Mouse (Mus musculus): Measurements from ENCODE around the gene Vmn1r151. TPM values are rescaled to one million over a fixed set of nuclear protein-coding genes. Genes with fewer than 3 reads are reported as not detected.
"Not testable (repeated sequence)": the region's sequence is repeated elsewhere in the genome, so short reads cannot be mapped to it uniquely, and the experiment has no call there.

Gene Vmn1r151
- polyA plus RNA-seq (2016; fragmentation: Nextera tagmentation; extraction: Ambion mirVana) = not detected in 2 replicates

GRCm38 (mm10) chr7:22499578-22499977, at the start of gene Vmn1r151:
Vmn1r151 (minus strand) TSS chr7:22499678.
- not testable (repeated sequence) for H3K27ac ChIP-seq (replicated peaks); ATAC-seq (ENCODE audit: low FRiP score, low read depth); H3K4me2 ChIP-seq (replicated peaks); H3K36me3 ChIP-seq; H3K9ac ChIP-seq (replicated peaks); H3K27me3 ChIP-seq; H3K4me1 ChIP-seq; H3K9me3 ChIP-seq; H3K4me3 ChIP-seq
- 44% methylated on average over 2 of the region's 3 CpGs for WGBS

- not testable (repeated sequence) for H3K27ac ChIP-seq (replicated peaks); H3K9me3 ChIP-seq; H3K4me3 ChIP-seq; H3K4me2 ChIP-seq (replicated peaks); H3K4me1 ChIP-seq; H3K27me3 ChIP-seq; ATAC-seq (ENCODE audit: low FRiP score, low read depth); H3K36me3 ChIP-seq; H3K9ac ChIP-seq (replicated peaks)
- WGBS = no CpG with 5 or more reads among the region's 1 CpGs
These were observed 35.3 kb upstream of the Vmn1r151 start, which contains the start of gene Gm8677 for GRCm38 (mm10) chr7:22534787-22535186. Gm8677 (minus strand) TSS chr7:22534887.

- not testable (repeated sequence) for H3K36me3 ChIP-seq; H3K9me3 ChIP-seq; H3K4me3 ChIP-seq; H3K27me3 ChIP-seq; H3K27ac ChIP-seq (replicated peaks); H3K4me1 ChIP-seq; H3K9ac ChIP-seq (replicated peaks); ATAC-seq (ENCODE audit: low FRiP score, low read depth); H3K4me2 ChIP-seq (replicated peaks)
- WGBS = no CpG with 5 or more reads among the region's 3 CpGs
These were observed 23.2 kb upstream of the Vmn1r151 start, which contains the start of gene Vmn1r152 for GRCm38 (mm10) chr7:22522667-22523066. Vmn1r152 (plus strand) TSS chr7:22522967.

- not testable (repeated sequence) for ATAC-seq (ENCODE audit: low FRiP score, low read depth)
These were observed 35.5 kb downstream of the Vmn1r151 start, which contains the start of gene Gm10665 for GRCm38 (mm10) chr7:22463975-22464374. Gm10665 (minus strand) TSS chr7:22464075.

More at GRCm38 (mm10) chr7:22463975-22464374, 35.5 kb downstream of the Vmn1r151 start, which contains the start of gene Gm10665:
- not testable (repeated sequence) for H3K36me3 ChIP-seq; H3K9ac ChIP-seq (replicated peaks); H3K27ac ChIP-seq (replicated peaks); H3K4me3 ChIP-seq; H3K4me2 ChIP-seq (replicated peaks); H3K4me1 ChIP-seq; H3K9me3 ChIP-seq; H3K27me3 ChIP-seq
- WGBS = no CpG with 5 or more reads among the region's 5 CpGs

Other genes starting within 250 kb of the Vmn1r151 start
- not detected in 2 replicates for gene Gm4187, start 170.0 kb downstream of the Vmn1r151 start, polyA plus RNA-seq (2016; fragmentation: Nextera tagmentation; extraction: Ambion mirVana)
- gene Gm8660, start 128.6 kb downstream of the Vmn1r151 start, polyA plus RNA-seq (2016; fragmentation: Nextera tagmentation; extraction: Ambion mirVana) = not detected in 2 replicates
- not detected in 2 replicates for gene Vmn1r148, start 86.1 kb downstream of the Vmn1r151 start, polyA plus RNA-seq (2016; fragmentation: Nextera tagmentation; extraction: Ambion mirVana)
- not detected in 2 replicates for gene Vmn1r149, start 61.4 kb downstream of the Vmn1r151 start, polyA plus RNA-seq (2016; fragmentation: Nextera tagmentation; extraction: Ambion mirVana)
- gene Gm10665, start 35.6 kb downstream of the Vmn1r151 start, polyA plus RNA-seq (2016; fragmentation: Nextera tagmentation; extraction: Ambion mirVana) = not detected in 2 replicates
- not detected in 2 replicates for gene Vmn1r152, start 23.3 kb upstream of the Vmn1r151 start, polyA plus RNA-seq (2016; fragmentation: Nextera tagmentation; extraction: Ambion mirVana)
- gene Gm8677, start 35.2 kb upstream of the Vmn1r151 start, polyA plus RNA-seq (2016; fragmentation: Nextera tagmentation; extraction: Ambion mirVana) = not detected in 2 replicates
- not detected in 2 replicates for gene Gm4201, start 65.7 kb upstream of the Vmn1r151 start, polyA plus RNA-seq (2016; fragmentation: Nextera tagmentation; extraction: Ambion mirVana)
- not detected in 2 replicates for gene Gm4565, start 88.4 kb upstream of the Vmn1r151 start, polyA plus RNA-seq (2016; fragmentation: Nextera tagmentation; extraction: Ambion mirVana)
- gene Vmn1r155, start 158.3 kb upstream of the Vmn1r151 start, polyA plus RNA-seq (2016; fragmentation: Nextera tagmentation; extraction: Ambion mirVana) = not detected in 2 replicates
- gene Gm8693, start 192.6 kb upstream of the Vmn1r151 start, polyA plus RNA-seq (2016; fragmentation: Nextera tagmentation; extraction: Ambion mirVana) = not detected in 2 replicates
- gene Gm4567, start 220.0 kb upstream of the Vmn1r151 start, polyA plus RNA-seq (2016; fragmentation: Nextera tagmentation; extraction: Ambion mirVana) = not detected in 2 replicates

Measured in midbrain, embryonic 12.5 days (tissue).